Mouse (Mus musculus) kidney, postnatal 4 days (tissue): ENCODE results near the gene Rora.

Experiments used
- DNase-seq, 2 experiments: peaks; one replicate each; pipeline ENCODE4 v3.0.0; 2021; ENCODE audit warnings: mixed read lengths in 2 of 2

Gene Rora

GRCm38 (mm10) chr9:68653211-68654038, at the start of gene Rora:
Gene Rora (plus strand): TSS chr9:68653786.
- DNase-seq: peak; percentile 75 to 87

- DNase-seq: no peak
These were observed 39.6 kb upstream of the Rora start for GRCm38 (mm10) chr9:68614006-68614405.

- no peak for DNase-seq
These were observed 36.5 kb upstream of the Rora start for GRCm38 (mm10) chr9:68617116-68617515.

DNA sequence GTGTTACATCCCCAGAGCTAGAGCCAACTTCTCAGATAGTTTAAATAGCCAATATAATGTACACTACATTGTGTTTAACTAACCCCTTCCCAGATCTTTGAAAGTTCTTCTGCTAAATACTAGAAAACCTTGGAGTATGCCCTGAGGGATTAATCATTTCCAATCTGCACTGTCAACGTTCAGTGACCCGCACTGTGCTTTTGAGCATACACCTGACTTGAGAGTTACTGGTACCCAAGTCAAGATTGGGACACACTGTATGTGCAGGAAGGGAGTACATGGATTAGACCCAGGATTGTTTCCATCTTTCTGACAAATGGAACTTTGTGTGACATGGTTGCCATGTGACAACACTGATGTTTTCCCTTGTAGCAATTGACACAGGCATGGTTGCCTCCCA, 33.5 kb upstream of the Rora start:
- DNase-seq: no peak

GRCm38 (mm10) chr9:68620441-68620840, 33.1 kb upstream of the Rora start:
- DNase-seq: no peak

- no peak for DNase-seq
These were observed 28.6 kb upstream of the Rora start for GRCm38 (mm10) chr9:68624981-68625380.

GRCm38 (mm10) chr9:68637301-68637700, 16.3 kb upstream of the Rora start:
- DNase-seq: no peak

GRCm38 (mm10) chr9:68641123-68641522, 12.5 kb upstream of the Rora start:
- DNase-seq: no peak

DNA sequence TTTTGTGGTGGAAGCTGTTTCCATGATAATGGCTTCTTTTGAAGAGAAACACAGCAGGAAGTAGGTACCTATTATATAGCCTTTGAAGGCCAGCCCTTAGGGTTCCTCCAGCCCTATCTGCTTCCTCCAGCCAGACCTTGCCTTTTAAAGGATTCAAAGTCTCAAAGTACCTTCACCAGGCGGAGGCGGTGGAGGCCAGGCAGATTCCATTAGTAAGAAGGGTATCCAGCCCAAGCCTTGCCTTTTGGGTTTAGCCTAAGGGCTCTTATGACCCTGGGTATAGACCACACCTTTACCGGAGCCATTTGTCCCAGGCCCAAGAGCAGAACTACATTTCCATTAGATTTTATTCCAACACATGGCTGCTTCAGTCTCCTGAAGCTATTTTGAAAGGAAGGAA, 5.5 kb upstream of the Rora start:
- no peak for DNase-seq

- DNase-seq: no peak
These were observed 400 bp downstream of the Rora start for GRCm38 (mm10) chr9:68654039-68654332.

- peak; percentile 64 to 67 for DNase-seq
These were observed 889 bp downstream of the Rora start for GRCm38 (mm10) chr9:68654333-68655017.

- DNase-seq: peak; percentile 73 to 82
These were observed 1.7 kb downstream of the Rora start for GRCm38 (mm10) chr9:68655018-68656005.

GRCm38 (mm10) chr9:68656076-68656795, 2.6 kb downstream of the Rora start:
- peak in 1 of 2 experiments; percentile 17 for DNase-seq

DNA sequence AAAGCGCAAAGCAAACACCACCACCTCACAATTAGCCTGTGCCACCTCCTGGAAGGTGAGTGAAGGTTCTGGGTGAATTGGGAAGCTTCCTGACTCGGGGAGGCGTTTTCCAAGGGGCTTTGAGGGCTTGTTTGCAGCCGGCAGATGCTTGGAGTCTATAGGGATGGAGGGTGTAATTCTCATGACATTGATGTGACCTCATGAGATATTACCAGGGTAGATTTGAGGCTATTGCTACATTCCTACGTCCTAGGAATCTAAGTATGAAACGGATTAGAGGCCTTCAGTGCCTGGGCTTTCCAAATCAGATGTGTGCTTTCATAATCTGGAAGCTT, 3.2 kb downstream of the Rora start:
- DNase-seq: no peak

DNA sequence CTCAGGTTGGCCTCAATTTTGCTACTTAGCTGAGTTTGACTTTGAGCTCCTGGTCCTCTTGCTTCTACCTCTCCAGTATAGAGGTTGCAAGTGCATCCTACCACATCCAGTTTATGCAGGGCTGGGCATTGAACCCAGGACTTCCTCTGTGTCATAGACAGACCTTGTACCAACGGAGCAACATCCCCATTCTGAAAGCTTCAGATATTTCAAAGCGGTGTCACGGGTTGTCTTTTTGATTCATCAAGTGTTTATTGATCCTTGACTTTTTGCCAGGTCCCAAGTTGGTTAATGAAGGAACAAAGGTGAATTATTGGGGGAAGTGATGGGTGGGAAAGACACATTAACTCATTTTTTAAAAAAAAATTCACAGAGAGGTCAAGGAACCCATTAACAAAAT, 17.1 kb downstream of the Rora start:
- no peak for DNase-seq

- peak in 1 of 2 experiments; percentile 34 for DNase-seq
These were observed 18.9 kb downstream of the Rora start for GRCm38 (mm10) chr9:68672459-68672858.

DNA sequence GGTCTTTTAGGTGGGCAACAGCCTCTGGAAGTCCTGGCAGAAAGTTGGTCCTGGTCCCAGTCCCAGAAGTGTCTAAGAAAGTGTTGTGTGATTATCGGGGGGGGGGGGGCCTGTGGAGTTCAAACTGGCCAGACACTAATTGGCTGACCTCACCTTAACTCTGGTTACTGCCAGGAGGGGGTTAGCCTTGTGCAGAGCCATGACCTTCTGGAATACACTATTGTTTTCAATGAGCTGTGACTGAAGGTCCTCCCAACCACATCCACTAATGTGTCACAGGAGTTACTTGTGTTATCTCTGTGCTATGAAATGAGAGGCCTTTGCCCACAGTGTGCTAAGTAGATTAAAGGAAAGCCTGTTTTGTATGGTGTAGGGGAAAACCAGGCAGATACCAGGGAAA, 19.6 kb downstream of the Rora start:
- no peak for DNase-seq

DNA sequence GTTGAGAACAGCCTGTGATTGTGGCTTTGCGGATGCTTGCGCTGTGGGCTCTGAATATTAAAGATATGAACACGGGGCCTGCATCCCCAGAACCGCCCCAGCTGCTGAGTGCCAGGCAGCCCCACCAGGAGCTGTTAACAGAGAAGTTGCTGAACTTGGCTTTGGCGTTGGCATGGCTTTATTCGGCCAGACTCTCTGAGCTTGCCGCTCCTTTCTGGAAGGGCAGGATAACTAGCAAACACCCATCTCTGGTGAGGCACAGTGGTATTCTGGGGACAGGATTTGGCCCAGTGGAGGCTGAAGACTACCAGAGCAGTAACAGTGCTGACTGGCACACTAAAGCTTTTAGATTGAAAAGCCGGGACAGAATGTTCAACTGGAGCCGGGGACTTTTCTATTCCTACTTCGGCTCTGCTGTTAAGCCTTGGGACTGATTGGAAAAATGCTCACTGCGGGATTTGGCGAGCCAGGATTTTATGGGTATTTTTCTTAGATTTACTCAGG, 26.3 kb downstream of the Rora start:
- no peak for DNase-seq

DNA sequence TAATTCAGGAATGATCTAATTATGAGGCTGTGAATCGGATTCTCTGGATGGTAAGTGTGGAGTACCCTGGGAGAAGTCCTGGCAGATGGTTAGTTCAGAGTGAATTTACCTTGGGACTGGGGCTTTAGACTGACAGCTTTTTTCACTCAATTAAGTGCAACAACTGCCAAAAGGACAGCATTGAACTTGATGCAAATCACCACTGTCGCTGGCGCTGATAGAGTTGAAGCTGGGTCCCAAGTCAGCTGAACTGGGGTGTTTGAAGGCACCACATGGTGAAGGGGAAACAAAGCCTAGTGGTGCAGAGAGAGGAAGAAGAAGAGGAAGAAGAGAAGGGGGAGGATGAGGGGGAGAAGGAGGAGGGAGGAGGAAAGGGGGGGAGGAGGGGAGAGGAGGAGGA, 30.4 kb downstream of the Rora start:
- DNase-seq: no peak

DNA sequence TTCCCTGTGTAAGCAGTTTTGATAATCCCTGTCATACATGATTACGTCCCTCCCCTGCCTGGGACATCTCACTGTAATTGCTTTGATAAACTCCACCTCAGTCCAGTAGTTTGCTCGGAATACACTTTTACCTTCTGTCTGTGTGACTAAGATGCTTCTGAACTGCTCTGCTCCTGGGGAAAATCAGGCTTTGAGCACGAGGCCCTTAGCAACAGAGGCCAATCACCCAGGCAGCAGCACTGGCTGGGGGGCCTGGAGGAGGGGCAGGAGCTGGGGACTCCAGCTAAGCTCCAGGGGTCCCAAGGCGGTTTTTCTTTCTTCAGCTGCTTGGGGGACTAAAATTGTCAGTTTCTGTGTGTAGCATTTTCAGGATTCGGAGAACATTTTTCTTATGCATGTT, 32.0 kb downstream of the Rora start:
- no peak for DNase-seq

- no peak for DNase-seq
These were observed 33.8 kb downstream of the Rora start for GRCm38 (mm10) chr9:68687251-68687874.

DNA sequence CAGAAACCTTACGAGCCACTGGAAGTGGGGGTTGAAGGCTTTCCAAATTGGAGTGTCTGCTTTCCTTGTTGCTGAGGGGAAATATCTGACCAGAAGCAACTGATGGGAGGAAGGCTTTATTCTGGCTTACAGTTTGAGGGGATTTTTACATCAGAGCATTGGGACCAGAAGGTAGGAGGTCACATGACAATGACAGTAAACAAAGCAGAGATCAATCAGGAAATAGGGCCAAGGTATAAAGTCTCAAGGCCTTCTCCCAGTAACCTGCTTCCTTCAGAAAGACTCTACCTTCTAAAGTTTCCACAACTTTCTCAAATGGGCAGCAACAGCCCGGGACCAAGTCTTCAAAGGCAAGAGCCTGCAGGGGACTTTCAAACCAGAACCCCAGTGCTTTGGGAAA, 34.6 kb downstream of the Rora start:
- DNase-seq: no peak
